Mouse (Mus musculus) erythroblast, embryonic 14.5 days (primary cell): ENCODE data around the gene Eya2.

Experiments used
- GATA1 ChIP-seq: IDR thresholded peaks from 2 replicates; pipeline ENCODE4 v1.6.1; 2012; ENCODE audit warnings: low read length, inconsistent platforms, mixed read lengths
- TAL1 ChIP-seq: IDR thresholded peaks from 3 replicates; pipeline ENCODE4 v1.6.1; 2012; ENCODE audit warnings: low read length, inconsistent platforms, mixed read lengths

DNA sequence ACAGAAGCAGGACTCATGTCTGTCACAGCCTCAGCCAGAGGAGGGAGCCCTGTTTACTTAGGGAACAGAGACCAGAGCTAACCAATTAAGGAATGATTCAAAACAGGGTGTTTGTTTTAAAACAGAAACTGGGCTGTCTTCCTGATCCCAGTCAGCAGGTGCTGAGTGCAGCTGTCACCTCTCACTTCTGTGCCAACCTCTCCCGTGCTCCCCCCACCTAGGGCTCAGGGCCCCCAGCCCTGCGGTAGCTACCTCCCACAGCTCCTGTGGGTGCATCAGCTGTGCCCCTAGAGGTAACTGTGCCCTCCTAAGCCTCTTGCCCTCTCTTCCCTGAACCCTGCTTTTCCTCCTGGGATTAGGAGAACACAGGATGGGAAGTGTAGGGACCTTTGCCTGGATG lies 141.5 kb downstream of the Eya2 start:
- TF ChIP-seq TAL1 (no peak), GATA1 (no peak)
